Mouse (Mus musculus): ENCODE measurements around the gene Prss42.

Prss42 gene

GRCm38 (mm10) chr9:110797866-110798265 is at the start of gene Prss42:
TSS of gene Prss42 (plus strand) at chr9:110798166.
- no peak for DNase-seq (ENCODE audit: low spot score in 2 of 2)

- no peak for DNase-seq (ENCODE audit: low spot score in 2 of 2)
Measured at GRCm38 (mm10) chr9:110748451-110748850, 49.5 kb upstream of the Prss42 start.

DNA sequence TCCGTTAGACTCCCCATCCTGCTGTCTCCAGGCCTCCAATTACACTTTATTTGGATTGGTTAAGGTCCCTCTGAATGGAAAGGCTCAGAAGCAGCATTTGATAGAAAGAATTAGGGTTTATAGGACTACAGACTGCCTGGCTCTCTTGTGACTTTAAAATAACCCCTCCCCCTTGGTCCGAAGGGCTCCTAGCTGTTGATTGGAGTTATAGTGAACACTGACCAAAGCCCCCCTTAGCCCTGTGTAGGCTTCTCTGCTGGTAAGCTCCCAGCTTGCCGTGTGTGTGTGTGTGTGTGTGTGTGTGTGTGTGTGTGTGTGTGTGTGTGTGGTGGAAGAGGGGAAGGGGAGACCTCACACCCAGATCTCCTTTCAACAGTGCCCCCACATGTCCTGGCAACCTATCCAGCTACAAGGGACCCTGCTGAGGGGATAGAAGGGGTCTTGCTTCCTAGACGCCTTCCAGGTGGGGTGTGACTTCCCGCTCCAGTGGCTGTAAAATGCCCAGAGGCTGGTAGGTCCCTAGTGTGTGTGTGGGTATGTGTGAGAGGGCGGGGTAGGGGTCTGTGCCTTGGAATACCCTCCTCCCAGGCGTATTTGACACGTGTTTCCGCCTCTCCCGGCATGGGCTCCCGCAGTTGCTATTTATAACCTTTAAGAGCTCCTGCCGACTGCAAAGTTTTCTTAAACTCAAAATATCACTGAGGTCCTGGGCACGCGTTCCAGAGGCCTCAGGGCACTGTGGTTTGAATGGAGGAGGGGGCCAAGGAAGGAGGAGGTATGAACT is 47.4 kb upstream of the Prss42 start:
- no peak for DNase-seq (ENCODE audit: low spot score in 2 of 2)

DNA sequence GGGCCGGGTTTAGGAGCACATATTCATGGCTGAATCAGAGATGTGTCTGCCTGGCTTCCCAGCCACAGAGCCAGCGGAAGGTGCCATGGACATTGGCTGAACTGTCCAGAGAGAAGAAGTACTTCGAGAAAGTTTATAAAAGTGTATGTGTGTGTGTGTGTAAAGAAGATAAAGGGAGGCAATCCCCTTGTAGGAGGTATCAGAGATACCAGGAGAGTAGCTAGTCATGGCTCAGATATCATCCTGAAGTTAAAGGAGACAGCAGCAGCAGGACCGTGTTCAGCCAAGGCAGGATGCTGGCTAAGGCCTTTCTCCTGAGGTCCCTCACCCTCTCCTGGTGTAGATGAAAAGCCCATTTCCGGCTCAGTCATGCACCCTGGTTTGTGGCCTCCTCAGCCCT is 46.6 kb upstream of the Prss42 start:
- no peak for DNase-seq (ENCODE audit: low spot score in 2 of 2)

- DNase-seq (ENCODE audit: low spot score in 2 of 2): no peak
Measured at GRCm38 (mm10) chr9:110752917-110753435, 45.0 kb upstream of the Prss42 start.

GRCm38 (mm10) chr9:110753773-110754172 is 44.2 kb upstream of the Prss42 start:
- DNase-seq (ENCODE audit: low spot score in 2 of 2): no peak

GRCm38 (mm10) chr9:110757816-110758215 is 40.1 kb upstream of the Prss42 start:
- no peak for DNase-seq (ENCODE audit: low spot score in 2 of 2)

- peak; percentile 16 to 23 for DNase-seq (ENCODE audit: low spot score in 2 of 2)
Measured at GRCm38 (mm10) chr9:110758605-110759004, 39.4 kb upstream of the Prss42 start.

DNA sequence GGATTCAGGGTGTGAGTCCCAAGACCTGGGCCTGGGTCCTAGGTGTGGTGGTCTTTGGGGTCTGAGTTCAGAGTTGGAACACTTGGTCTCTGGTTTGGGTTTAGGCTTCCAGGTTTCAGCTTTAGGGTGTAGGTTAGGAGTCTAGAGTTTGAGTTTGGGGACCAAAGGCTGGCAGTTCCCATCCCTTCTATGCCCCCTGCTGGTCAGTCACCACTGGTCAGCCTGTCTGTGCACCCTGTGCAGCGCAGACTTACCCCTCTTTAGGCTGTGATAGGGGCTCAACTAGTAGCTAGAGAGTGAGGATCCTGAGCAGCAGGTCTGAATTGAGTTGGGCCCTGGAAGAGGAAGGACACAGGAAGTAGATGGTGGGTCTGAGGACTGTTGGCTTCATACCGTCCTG is 38.7 kb upstream of the Prss42 start:
- DNase-seq (ENCODE audit: low spot score in 2 of 2): no peak

GRCm38 (mm10) chr9:110760886-110761285 is 37.1 kb upstream of the Prss42 start:
- DNase-seq (ENCODE audit: low spot score in 2 of 2): no peak

- no peak for DNase-seq (ENCODE audit: low spot score in 2 of 2)
Measured at GRCm38 (mm10) chr9:110762763-110763162, 35.2 kb upstream of the Prss42 start.

- no peak for DNase-seq (ENCODE audit: low spot score in 2 of 2)
Measured at GRCm38 (mm10) chr9:110763405-110763804, 34.6 kb upstream of the Prss42 start.

DNA sequence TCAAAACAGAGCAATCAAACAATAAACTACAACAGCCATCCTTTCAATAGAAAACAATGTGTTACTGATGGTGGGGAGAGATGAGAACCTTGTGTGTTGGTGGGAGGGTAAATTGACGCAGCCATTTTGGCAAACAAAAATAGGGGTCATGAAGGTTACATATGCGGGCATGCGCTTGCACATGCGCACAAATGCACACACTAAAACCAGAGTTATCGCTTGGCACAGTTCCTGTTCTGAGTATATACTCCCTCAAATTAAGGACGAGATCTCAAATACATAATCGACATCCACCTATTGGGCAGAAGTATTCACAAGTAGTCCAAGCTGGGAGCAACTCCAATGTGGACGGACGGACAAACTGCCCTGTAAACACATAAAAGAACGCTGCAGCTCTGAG is 25.6 kb upstream of the Prss42 start:
- no peak for DNase-seq (ENCODE audit: low spot score in 2 of 2)

DNA sequence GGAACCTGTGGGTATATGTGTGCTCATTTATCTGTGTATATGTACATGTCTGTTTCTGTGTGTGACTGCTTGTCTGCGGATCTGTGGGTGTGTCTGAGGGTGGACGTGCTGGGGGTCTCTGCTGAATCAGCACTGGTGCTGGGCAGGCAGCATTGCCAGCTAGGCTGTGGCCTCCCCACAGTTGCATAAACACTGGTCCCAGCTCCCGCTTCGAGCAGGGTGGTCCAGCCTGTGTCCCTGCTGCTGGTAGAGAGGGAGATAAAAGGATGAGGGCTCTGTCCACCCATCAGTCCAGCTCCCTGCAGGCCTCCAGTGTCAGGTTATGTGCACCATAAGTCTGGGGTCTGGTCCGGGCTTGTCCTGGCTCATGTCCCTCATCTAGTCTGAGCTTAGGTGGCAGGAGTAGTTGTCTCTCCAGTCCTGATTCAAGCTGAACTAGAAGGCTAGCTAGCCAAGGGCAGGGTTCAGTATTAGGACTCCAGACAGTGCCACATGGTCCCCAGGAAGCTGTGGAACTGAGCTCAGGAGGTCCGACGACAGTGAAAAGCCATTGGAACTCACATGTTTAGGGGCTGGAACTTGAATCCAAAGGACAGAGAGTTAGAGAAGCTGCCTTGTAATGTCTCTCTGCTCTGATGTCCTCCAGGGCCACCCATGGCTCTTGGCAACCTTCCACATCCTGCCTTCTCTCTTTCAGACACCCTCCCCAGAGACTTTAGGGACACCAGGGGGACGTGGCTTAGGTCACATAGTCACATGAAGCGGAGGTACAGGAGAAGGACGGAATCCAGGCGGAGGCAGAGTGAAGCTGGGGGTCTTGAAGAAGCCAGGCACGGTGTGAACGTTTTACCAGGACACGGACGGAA is 23.3 kb upstream of the Prss42 start:
- no peak for DNase-seq (ENCODE audit: low spot score in 2 of 2)

DNA sequence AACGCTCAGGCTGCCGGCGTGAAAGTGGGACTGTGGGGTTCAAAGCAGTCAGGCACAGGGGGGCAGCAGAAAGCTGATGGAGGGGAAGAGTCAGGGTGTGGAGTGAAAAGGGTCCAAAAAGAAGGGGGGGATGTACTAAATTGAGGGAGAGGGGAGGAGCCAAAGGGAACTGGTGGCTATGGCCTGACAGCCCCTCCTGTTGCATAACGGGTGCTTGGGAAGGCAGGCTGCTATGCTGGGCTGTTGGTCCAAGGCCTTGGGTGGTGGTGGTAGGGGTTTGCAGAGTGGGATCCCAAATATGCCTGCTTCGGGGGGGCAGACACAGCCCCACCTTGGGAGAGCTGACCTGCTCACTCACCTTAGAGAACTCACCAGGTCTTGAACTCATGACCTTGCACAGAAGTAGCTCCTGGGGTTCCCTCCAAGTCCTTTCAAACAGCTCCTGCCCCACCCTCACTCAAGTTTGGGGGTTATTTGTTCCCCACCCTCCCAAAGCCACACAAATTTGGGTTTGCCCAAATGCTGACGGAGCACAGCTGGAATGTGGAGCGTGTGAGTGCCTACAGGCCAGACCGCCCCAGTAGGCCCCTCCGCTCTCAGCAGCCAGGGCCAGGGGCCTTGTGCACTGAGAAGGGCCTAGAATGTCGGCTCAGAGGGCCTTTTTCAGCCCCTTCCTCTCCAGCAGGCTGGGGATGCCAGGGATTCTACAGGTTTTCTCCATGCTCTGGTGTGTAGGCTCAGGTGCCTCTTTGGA is 22.5 kb upstream of the Prss42 start:
- DNase-seq (ENCODE audit: low spot score in 2 of 2): no peak

- DNase-seq (ENCODE audit: low spot score in 2 of 2): no peak
Measured at GRCm38 (mm10) chr9:110778100-110778499, 19.9 kb upstream of the Prss42 start.

DNA sequence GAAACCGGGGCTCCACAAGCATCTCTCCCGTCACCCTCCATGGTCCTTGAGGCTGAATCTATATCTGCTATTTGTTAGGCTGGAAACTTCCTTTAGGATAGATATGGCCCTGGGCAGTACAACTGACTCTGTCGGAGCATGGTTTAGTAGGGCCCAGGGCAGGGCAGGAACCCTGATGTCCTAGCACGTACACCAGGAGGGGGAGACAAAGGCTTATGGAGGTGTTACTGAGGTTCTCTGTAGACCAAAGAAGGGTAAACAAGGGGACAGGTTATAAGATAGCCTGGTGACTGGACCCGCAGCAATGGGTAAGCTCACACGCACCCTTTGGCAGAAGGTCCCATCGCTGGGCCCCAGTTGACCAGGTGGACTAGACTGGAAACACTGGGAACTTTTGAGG is 19.4 kb upstream of the Prss42 start:
- DNase-seq (ENCODE audit: low spot score in 2 of 2): no peak

- no peak for DNase-seq (ENCODE audit: low spot score in 2 of 2)
Measured at GRCm38 (mm10) chr9:110779242-110779913, 18.6 kb upstream of the Prss42 start.

DNA sequence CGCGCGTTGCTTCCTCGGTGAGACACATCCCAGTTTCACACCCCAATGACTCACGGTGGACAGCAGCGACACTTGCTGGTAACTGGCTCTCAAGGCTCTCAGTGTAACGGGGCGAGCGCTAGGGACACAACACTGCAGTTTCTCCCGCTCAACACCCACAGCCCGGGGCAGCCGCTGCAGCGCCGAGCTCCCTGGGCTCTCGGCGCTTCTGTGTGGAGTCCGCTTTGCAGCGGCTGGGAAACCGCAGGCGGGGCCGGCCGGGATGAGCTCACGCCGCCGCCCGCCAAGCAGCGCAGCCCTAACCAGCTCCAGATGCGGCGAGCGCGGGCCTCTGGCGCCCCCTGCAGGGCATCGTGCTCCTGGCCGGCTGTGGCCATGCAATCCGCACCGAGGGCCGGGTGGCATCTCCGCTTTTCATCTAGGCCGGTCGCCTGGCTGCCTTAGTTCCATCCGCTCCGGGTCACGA is 16.7 kb upstream of the Prss42 start:
- peak; percentile 86 to 87 for DNase-seq (ENCODE audit: low spot score in 2 of 2)

GRCm38 (mm10) chr9:110781731-110782130 is 16.2 kb upstream of the Prss42 start:
- peak; percentile 49 to 51 for DNase-seq (ENCODE audit: low spot score in 2 of 2)

- no peak for DNase-seq (ENCODE audit: low spot score in 2 of 2)
Measured at GRCm38 (mm10) chr9:110783611-110784010, 14.4 kb upstream of the Prss42 start.

Data from right cerebral cortex, postnatal 36 days (tissue).